Mouse (Mus musculus): ENCODE measurements around the gene Ndufb2. TPM values are rescaled to one million over a fixed set of nuclear protein-coding genes. Genes with fewer than 3 reads are reported as not detected.

Ndufb2 gene
- 389 and 418 TPM in 2 replicates for polyA plus RNA-seq (2015; fragmentation: Nextera tagmentation; extraction: Ambion mirVana)

DNA sequence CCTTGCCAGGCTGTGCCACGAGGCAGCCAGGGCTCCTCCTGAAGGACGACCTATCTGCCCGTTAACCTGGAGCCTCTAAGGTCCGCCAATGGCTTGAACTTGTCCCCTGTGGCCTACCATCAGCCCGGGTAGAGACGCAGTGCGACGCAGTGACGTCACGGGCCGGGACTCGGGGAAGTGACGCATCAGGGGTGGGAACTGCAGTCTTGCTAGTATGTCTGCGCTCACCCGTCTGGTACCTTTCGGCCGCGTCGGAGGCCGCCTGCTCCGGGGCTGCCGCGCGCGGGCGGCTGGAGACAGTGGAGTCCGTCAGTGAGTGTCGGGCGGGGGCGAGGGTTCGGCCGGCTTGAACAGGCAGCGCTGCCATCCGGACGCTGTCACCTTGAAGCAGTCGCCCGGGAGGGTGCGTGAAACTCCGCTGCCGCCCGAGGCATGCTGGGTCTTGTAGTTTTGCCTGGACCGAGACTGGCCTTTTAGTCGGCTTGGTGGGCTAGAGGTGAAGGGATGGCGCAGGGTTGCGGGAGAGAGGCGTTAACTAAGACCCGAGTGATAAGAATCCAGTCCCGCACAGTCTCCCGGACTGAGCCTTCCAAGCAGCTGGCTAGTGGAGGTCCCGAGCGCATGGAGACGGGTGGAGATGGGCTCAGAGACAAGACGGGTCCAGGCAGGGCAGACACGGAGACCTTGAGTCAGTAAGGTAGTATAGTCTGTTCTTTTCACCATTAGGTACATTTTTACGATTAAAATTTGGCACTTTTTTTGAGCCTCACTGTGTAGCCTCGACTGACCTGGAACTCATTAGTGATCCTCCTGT lies at the start of gene Ndufb2:
Ndufb2 (plus strand) TSS at position 174 of the 814 bp plus-strand sequence.
- Histone ChIP-seq H3K4me2 (peak within 1 kb of the TSS; percentile 61), H3K36me3 (replicated peaks) (peaks cover 11% of the 10 kb centered on the region; the same call in 1 of the 2 replicates), H3K9me3 (no peaks in the 10 kb centered on the region), H3K9ac (peak within 1 kb of the TSS; percentile 63), H3K27me3 (replicated peaks) (no peaks in the 10 kb centered on the region), H3K4me3 (peak within 1 kb of the TSS; percentile 59), H3K27ac (peak within 1 kb of the TSS; percentile 92), H3K4me1 (peaks cover 19% of the 10 kb centered on the region)
- peak; percentile 98 for ATAC-seq (replicated peaks)
- under 1% methylated on average over 56 of the region's 56 CpGs for WGBS

DNA sequence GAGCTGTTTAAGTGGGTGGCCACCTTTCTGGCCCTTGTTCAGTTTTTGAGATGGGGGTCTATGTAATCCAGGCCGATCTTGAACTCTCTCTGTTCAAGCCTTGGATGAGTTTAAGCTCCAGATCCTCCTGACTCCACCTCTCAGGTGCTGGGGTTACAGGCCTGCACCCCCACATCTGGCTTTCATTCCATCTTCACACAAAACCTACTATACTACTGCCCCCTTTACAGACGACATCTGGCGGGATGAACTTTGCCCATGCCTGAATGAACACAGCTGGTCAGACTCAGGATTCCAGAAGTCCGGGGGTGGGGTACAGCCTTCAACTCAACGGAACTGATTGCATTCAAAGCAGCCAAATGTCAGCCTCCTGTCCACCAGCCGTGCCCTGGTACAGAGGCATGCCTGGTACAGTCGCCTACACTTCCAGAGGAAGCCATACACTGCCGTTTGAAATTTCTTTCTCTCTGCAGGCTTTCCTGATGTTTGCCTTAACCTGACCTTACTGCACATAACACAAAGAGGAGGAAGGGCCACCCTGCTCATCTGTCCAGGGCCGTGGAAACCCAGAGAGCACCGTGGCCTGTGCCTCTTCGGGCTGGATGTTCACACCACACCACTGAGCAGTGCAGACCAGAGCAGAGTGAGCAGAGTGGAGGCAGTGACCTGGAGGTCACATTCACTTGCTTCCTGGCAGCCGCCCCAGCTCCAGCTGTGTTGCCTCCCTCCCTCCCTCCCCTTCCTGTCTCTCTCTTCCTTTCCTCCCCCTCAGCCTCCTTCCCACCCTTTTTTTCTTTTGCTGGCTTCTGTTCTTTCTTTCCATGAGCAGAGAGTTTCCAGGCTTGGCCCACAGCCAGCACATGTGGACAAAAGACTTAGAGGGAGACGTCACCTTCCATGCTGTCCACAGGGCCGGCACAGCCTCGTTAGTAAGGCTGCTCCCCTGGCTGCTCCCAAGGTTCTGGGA lies 49.5 kb upstream of the Ndufb2 start:
- Histone ChIP-seq H3K4me2 (peak overlapping the region; percentile 21; the same call in 1 of the 2 replicates), H3K27me3 (replicated peaks) (no peaks in the 10 kb centered on the region), H3K9ac (no peak overlapping the region), H3K9me3 (no peaks in the 10 kb centered on the region), H3K27ac (peak overlapping the region; percentile 71), H3K36me3 (replicated peaks) (no peaks in the 10 kb centered on the region), H3K4me1 (peaks cover 59% of the 10 kb centered on the region), H3K4me3 (no peak overlapping the region)
- ATAC-seq (replicated peaks): peak; percentile 77
- WGBS: 17% methylated on average over 15 of the region's 15 CpGs

DNA sequence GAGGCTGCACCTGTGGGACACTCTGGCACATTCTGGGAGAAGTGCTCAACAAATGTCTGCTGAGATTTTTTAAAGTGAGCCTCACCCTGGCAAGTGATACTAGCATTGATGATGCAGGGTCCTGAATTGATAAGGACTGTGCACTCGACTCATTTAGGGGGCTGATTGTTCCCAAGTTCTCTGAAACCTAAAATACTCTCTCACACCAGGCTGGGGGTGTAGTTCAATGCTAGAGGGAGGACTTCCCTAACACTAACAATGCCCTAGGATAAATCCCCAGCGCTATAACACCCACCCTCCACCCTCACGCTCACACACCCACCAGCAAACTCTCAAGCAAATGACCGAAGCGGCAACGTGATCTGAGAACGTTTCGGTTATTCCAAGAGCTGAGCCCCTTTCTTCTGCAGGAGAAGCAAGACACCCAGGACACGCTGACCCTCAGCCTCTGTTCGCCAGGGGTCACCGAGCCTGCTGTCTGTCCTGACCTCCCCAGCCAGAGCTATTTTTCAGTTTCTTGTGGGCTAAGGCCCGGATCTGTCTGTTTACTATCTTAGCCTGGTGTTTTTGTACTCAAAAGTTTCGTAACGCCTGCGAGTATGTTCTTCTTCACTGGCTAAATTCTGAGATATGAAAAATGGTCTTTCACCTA lies 48.5 kb upstream of the Ndufb2 start:
- Histone ChIP-seq H3K4me2 (no peak overlapping the region), H3K4me3 (no peak overlapping the region), H3K36me3 (replicated peaks) (no peaks in the 10 kb centered on the region), H3K9me3 (no peaks in the 10 kb centered on the region), H3K27me3 (replicated peaks) (no peaks in the 10 kb centered on the region), H3K27ac (peak overlapping the region; percentile 71), H3K9ac (no peak overlapping the region), H3K4me1 (peaks cover 54% of the 10 kb centered on the region)
- no peak for ATAC-seq (replicated peaks)
- 22% methylated on average over 15 of the region's 15 CpGs for WGBS

DNA sequence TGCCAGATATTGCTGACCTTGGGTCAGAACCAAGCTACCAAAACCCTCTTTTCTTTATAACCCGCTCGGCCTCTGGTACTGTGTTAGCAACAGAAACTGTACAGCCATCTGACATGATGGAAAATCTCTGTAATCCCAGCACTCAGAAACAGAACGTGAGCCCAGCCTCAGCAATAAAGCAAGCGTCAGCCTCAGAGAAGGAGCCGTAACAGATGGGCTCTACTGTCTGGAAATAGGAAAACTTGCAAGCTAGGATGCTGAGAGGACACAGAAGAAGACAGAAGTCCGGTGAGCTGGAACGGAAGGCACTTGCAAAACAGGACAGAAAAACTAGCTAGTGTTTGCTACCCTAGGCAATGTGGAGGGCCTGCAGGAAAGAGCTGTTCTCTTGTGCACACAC lies 46.9 kb upstream of the Ndufb2 start:
- peaks cover 40% of the 10 kb centered on the region for H3K4me1 ChIP-seq
- WGBS: 85% methylated on average over 7 of the region's 7 CpGs
- H3K27ac ChIP-seq: 0 out of 2 replicates have a peak overlapping the region, but pooled peaks have one; percentile 4
- H3K36me3 ChIP-seq (replicated peaks): no peaks in the 10 kb centered on the region
- H3K27me3 ChIP-seq (replicated peaks): no peaks in the 10 kb centered on the region
- H3K9ac ChIP-seq: no peak overlapping the region
- H3K4me3 ChIP-seq: no peak overlapping the region
- H3K9me3 ChIP-seq: no peaks in the 10 kb centered on the region
- no peak for ATAC-seq (replicated peaks)
- H3K4me2 ChIP-seq: no peak overlapping the region

DNA sequence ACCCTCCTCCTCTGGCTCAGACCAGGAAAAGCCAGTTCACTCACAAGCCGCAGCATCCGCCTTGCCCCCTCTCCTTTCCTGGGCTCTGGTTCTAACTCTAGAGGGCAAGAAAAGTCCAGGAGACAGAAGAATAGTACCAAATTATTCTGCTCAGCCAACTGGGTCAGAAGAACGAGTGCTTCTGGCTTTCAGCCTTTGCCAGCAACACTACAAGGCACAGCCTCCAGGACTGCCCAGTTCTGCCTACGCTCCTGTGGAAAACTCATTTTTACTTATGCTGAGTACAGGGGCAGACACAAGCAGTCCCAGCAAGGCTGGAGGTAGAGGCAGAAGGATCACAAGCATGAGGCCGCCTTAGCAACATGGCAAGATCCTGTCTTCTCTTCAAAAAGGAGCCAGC lies 44.3 kb upstream of the Ndufb2 start:
- ATAC-seq (replicated peaks): no peak
- WGBS: 75% methylated on average over 5 of the region's 5 CpGs
- Histone ChIP-seq H3K9me3 (no peaks in the 10 kb centered on the region), H3K27me3 (replicated peaks) (no peaks in the 10 kb centered on the region), H3K4me2 (no peak overlapping the region), H3K9ac (no peak overlapping the region), H3K4me1 (peaks cover 33% of the 10 kb centered on the region), H3K4me3 (no peak overlapping the region), H3K27ac (no peak overlapping the region), H3K36me3 (replicated peaks) (no peaks in the 10 kb centered on the region)

DNA sequence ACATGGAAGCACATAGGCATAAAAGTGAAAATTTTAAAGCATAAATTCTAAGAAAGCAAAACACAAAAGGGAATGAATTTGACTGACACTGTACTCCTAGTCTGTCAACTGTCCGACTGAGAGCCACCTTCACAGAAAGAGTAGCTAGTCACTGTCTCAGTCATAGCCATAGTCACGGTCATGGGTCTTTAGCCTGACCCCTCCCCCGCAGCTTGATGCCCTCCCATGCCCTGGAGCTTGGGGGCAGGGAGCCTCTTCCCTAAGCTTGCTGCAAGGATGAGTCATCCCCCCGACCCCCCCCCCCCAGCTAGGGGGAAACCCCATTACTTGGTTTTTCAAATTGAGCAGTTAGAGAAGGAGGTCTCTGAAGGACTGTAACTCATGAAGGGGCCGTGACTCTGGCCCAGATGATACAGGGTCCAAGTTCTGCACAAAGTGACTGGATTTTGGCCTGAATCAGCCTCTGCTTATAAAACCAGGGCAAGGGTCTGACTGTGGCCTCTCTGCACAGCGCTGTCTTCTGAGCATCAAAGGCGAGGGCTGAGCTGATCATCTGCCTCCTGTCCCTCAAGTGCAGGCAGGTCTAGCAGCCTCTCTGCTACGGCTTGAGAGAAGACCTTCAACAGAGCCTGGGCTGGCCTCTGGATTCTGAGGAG lies 40.3 kb upstream of the Ndufb2 start:
- Histone ChIP-seq H3K27me3 (replicated peaks) (no peaks in the 10 kb centered on the region), H3K4me2 (no peak overlapping the region), H3K4me1 (peaks cover 35% of the 10 kb centered on the region), H3K36me3 (replicated peaks) (no peaks in the 10 kb centered on the region), H3K9ac (no peak overlapping the region), H3K27ac (no peak overlapping the region), H3K9me3 (no peaks in the 10 kb centered on the region), H3K4me3 (no peak overlapping the region)
- ATAC-seq (replicated peaks): no peak
- 62% methylated on average over 8 of the region's 8 CpGs for WGBS

DNA sequence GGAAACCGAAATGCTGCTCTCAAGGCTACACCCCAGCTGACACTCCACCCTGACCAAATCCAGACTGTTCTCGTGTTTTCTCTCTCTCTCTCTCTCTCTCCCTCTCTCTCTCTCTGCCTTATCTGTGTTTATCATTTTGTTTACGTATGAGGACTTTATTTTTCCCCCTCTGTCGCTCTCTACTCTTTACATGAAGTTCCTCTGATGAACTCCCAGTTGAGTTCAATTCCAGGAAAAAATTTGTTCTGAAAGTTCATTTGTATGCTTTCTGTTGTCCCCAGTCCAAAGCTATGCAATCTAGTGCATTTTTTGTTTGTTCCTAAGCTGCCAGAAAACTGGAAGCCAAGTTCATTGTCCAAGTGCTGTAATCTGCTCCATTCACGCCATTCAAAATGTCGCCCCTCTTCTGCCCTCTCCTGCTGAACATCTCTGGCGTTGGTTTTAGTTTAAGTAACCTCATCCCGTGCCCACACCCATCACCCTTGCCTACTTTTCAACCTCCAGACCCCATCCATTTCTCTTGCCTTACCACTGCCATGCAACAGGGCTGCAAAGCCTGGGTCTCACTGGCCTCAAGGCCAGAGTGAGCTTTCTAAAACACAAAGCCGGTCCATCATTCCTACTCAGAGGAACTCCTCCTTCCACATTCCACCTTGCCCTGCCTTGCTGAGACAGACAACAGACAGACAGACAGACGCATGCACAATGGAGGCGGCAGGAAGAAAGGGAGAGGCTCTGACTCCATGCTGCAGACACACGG lies 37.3 kb upstream of the Ndufb2 start:
- H3K36me3 ChIP-seq (replicated peaks): no peaks in the 10 kb centered on the region
- H3K9me3 ChIP-seq: no peaks in the 10 kb centered on the region
- H3K4me3 ChIP-seq: peak overlapping the region; percentile 61
- peaks cover 54% of the 10 kb centered on the region for H3K4me1 ChIP-seq
- no peaks in the 10 kb centered on the region for H3K27me3 ChIP-seq (replicated peaks)
- H3K9ac ChIP-seq: no peak overlapping the region; the same call in 1 of the 2 replicates
- H3K27ac ChIP-seq: 0 out of 2 replicates have a peak overlapping the region, but pooled peaks have one; percentile 2
- ATAC-seq (replicated peaks): no peak
- H3K4me2 ChIP-seq: peak overlapping the region; percentile 67
- WGBS: 49% methylated on average over 12 of the region's 12 CpGs

DNA sequence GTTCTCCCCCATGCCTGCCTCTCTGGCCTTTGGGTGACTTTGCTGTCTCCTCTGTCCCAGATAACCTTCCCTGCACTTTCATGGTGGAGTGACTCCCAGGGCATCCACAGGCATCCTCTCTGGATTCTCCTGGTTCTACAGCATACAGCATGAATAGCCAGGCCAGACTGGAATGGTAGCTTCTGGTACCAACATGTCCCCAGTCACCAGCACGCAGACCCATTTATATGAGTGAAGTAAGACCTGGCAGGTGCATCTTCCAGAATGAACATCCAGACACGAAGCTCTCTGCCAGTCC lies 36.8 kb upstream of the Ndufb2 start:
- peak overlapping the region; percentile 67 for H3K4me2 ChIP-seq
- no peak overlapping the region for H3K27ac ChIP-seq
- 59% methylated on average over 2 of the region's 2 CpGs for WGBS
- no peak for ATAC-seq (replicated peaks)
- peaks cover 54% of the 10 kb centered on the region for H3K4me1 ChIP-seq
- no peak overlapping the region; the same call in 1 of the 2 replicates for H3K9ac ChIP-seq
- H3K9me3 ChIP-seq: no peaks in the 10 kb centered on the region
- H3K27me3 ChIP-seq (replicated peaks): no peaks in the 10 kb centered on the region
- H3K36me3 ChIP-seq (replicated peaks): no peaks in the 10 kb centered on the region
- peak overlapping the region; percentile 61 for H3K4me3 ChIP-seq

DNA sequence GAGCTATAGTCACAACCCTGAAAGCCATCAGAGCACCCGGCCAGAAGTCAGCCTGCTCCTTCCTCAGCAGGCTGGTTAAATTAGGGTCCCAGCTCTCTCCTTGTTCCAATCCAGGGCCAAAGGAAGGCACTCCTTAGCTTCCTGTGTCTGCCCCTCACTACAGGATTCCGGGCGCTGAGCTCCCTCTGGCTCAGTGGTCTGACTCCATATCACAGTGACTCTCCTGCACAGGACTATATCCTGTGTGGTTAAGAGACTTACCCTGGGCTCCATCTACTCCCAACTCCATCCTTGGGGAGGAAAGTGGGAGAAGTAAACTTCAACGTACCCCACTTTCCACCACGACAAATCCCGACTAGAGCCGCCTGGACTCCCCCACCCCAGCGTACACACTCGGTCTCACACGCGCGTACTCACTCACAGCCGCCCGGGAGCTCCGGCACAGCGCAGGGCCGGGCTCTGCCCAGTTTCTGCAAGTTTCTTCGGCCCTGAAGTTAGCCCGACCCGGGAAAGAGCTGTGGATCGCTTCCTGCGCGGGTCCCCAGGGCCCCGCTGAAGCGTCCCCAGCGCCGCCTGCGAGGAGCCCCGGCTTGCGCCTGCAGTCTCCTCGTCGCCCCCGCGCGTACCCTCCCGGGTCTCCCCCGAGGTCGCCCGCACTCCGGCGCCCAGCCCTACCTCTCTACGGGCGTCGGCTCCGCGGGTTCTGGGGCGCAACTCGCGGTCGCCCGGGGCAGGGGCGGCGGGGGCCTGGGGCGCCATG lies 35.3 kb upstream of the Ndufb2 start:
- H3K27ac ChIP-seq: peak overlapping the region; percentile 94
- peak; percentile 62 for ATAC-seq (replicated peaks)
- under 1% methylated on average over 53 of the region's 54 CpGs for WGBS
- no peaks in the 10 kb centered on the region for H3K9me3 ChIP-seq
- H3K4me2 ChIP-seq: peak overlapping the region; percentile 67
- peak overlapping the region; percentile 60 for H3K9ac ChIP-seq
- H3K4me3 ChIP-seq: peak overlapping the region; percentile 61
- H3K27me3 ChIP-seq (replicated peaks): no peaks in the 10 kb centered on the region
- H3K36me3 ChIP-seq (replicated peaks): no peaks in the 10 kb centered on the region
- peaks cover 53% of the 10 kb centered on the region for H3K4me1 ChIP-seq

DNA sequence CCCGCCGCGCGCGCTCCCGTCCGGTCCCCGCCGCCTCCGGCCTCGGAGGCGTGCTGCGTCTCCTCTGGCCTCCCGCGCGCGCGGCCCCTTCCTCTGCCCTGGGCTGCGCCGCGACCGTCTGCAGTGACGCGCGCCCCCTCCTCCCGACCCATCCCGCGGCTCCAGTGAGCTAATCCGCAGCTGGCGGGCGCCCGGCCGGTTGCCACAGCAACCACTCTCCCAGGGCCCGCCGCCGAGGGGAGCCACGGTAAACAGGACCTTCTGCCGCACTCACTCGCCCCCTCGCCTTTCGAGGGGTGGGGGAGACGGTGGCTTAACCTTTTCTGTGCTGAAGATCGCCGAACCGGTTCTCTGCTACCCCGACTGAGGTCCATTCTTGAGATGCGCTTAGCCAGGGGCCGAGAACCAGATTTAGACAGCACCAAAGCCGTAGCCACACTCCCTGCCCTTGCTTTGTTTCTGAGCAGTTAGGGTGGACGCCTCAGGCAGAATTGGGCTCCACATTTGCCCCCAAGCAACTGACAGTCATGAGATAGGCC lies 34.6 kb upstream of the Ndufb2 start, which contains the start of gene Dennd2a:
Dennd2a (minus strand) TSS at position 145 of the 539 bp plus-strand sequence.
- Histone ChIP-seq H3K9me3 (no peaks in the 10 kb centered on the region), H3K27ac (peak within 1 kb of the TSS; percentile 94), H3K4me2 (peak within 1 kb of the TSS; percentile 67), H3K4me1 (peaks cover 52% of the 10 kb centered on the region), H3K27me3 (replicated peaks) (no peaks in the 10 kb centered on the region), H3K36me3 (replicated peaks) (no peaks in the 10 kb centered on the region), H3K4me3 (peak within 1 kb of the TSS; percentile 61), H3K9ac (peak within 1 kb of the TSS; percentile 60)
- under 1% methylated on average over 33 of the region's 50 CpGs for WGBS
- peak; percentile 95 for ATAC-seq (replicated peaks)
